Comparison of ENCODE assay signal across 27 mouse cellular contexts in genomic region chr1:178871055-178871454, GRCm38 (mm10).
A peak's percentile ranks its signal among the peaks of the same experiment; 100 is the strongest.
DNase-seq lines count a peak whose midpoint lies in the region; ATAC-seq and TF ChIP-seq lines count a peak whose summit lies in the region.
"Had no signal": no experiment of that assay in that cellular context is flagged by ENCODE, and none has a peak within 500 bp of the region (broad histone marks: within the 10 kb centered on the region; RNA-seq: fewer than 3 reads in every experiment).

No protein-coding gene starts in this region.

- H3K27ac ChIP-seq in intestine, embryonic 14.5 days (ENCODE audit: low read depth): peak overlapping the region; percentile 55; the same call in 1 of the 2 replicates
- no peak overlapping the region for H3K27ac ChIP-seq in intestine, postnatal 0 days (ENCODE audit: low read depth, low read length)
- peak overlapping the region; percentile 74 for H3K27ac ChIP-seq in limb, embryonic 11.5 days (replicated peaks; ENCODE audit: low read depth, low read length)
- H3K27ac ChIP-seq in stomach, embryonic 15.5 days: 0 out of 2 replicates have a peak overlapping the region, but pooled peaks have one; percentile 44
- no peak overlapping the region for H3K27ac ChIP-seq in heart, embryonic 10.5 days
- H3K27ac ChIP-seq: hindbrain, embryonic 15.5 days; liver, embryonic 14.5 days; midbrain, embryonic 12.5 days had no signal

- no peak overlapping the region for H3K9ac ChIP-seq in intestine, embryonic 14.5 days (ENCODE audit: low read length)
- H3K9ac ChIP-seq in intestine, postnatal 0 days (ENCODE audit: low read depth, low read length): no peak overlapping the region
- no peak overlapping the region for H3K9ac ChIP-seq in limb, embryonic 11.5 days (ENCODE audit: low read length)
- no peak overlapping the region for H3K9ac ChIP-seq in stomach, embryonic 15.5 days
- H3K9ac ChIP-seq: hindbrain, embryonic 15.5 days; liver, embryonic 14.5 days; lung, embryonic 14.5 days; midbrain, embryonic 12.5 days had no signal

- 27% methylated on average over 3 of the region's 3 CpGs for WGBS in intestine, embryonic 14.5 days
- WGBS in intestine, postnatal 0 days: 25% methylated on average over 3 of the region's 3 CpGs
- WGBS in limb, embryonic 11.5 days: 14% methylated on average over 3 of the region's 3 CpGs
- 62% methylated on average over 3 of the region's 3 CpGs for WGBS in stomach, embryonic 15.5 days
- WGBS in heart, embryonic 10.5 days: 93% methylated on average over 3 of the region's 3 CpGs

- 0 out of 2 replicates have a peak, but pooled peaks cover 10% of the 10 kb centered on the region for H3K36me3 ChIP-seq in intestine, embryonic 14.5 days (ENCODE audit: control insufficient read depth, insufficient read depth, low read length)
- no peaks in the 10 kb centered on the region for H3K36me3 ChIP-seq in intestine, postnatal 0 days (ENCODE audit: control insufficient read depth, insufficient read depth)
- no peaks in the 10 kb centered on the region; the same call in 1 of the 2 replicates for H3K36me3 ChIP-seq in limb, embryonic 11.5 days (ENCODE audit: control insufficient read depth, insufficient read depth, low read length)
- H3K36me3 ChIP-seq in stomach, embryonic 15.5 days: no peaks in the 10 kb centered on the region
- peaks cover 68% of the 10 kb centered on the region for H3K36me3 ChIP-seq in heart, embryonic 10.5 days
- H3K36me3 ChIP-seq: midbrain, embryonic 12.5 days had no signal

- H3K4me1 ChIP-seq in intestine, embryonic 14.5 days (replicated peaks; ENCODE audit: control insufficient read depth, insufficient read depth, low read length): peaks cover 16% of the 10 kb centered on the region; the same call in 1 of the 2 replicates
- H3K4me1 ChIP-seq in intestine, postnatal 0 days (replicated peaks; ENCODE audit: control insufficient read depth, insufficient read depth, low read length): no peaks in the 10 kb centered on the region
- H3K4me1 ChIP-seq in limb, embryonic 11.5 days (ENCODE audit: control insufficient read depth, insufficient read depth, low read length): peaks cover 41% of the 10 kb centered on the region
- no peaks in the 10 kb centered on the region for H3K4me1 ChIP-seq in stomach, embryonic 15.5 days
- H3K4me1 ChIP-seq in heart, embryonic 10.5 days: no peaks in the 10 kb centered on the region
- H3K4me1 ChIP-seq: hindbrain, embryonic 15.5 days; megakaryocyte, embryonic 14.5 days; midbrain, embryonic 12.5 days had no signal

- TF ChIP-seq CTCF in intestine, postnatal 0 days (IDR thresholded peaks at IDR 0.05; ENCODE audit: low read depth): no peak

- H3K27me3 ChIP-seq in intestine, embryonic 14.5 days (replicated peaks; ENCODE audit: control insufficient read depth, insufficient read depth, low read length): no peaks in the 10 kb centered on the region
- no peaks in the 10 kb centered on the region for H3K27me3 ChIP-seq in intestine, postnatal 0 days (replicated peaks; ENCODE audit: control insufficient read depth, insufficient read depth, low read length)
- H3K27me3 ChIP-seq in limb, embryonic 11.5 days (ENCODE audit: control insufficient read depth, insufficient read depth, low read length): no peaks in the 10 kb centered on the region
- H3K27me3 ChIP-seq in stomach, embryonic 15.5 days (replicated peaks): no peaks in the 10 kb centered on the region
- H3K27me3 ChIP-seq in heart, embryonic 10.5 days (ENCODE audit: insufficient read depth, poor library complexity, severe bottlenecking): no peaks in the 10 kb centered on the region; the same call in 1 of the 2 replicates
- H3K27me3 ChIP-seq: CH12.LX; hindbrain, embryonic 15.5 days; midbrain, embryonic 12.5 days had no signal

- H3K9me3 ChIP-seq in intestine, embryonic 14.5 days (ENCODE audit: control insufficient read depth, low read length): no peaks in the 10 kb centered on the region
- no peaks in the 10 kb centered on the region for H3K9me3 ChIP-seq in intestine, postnatal 0 days (ENCODE audit: control insufficient read depth)
- no peaks in the 10 kb centered on the region for H3K9me3 ChIP-seq in limb, embryonic 11.5 days (ENCODE audit: control insufficient read depth, low read length)
- no peaks in the 10 kb centered on the region for H3K9me3 ChIP-seq in stomach, embryonic 15.5 days
- H3K9me3 ChIP-seq in heart, embryonic 10.5 days: no peaks in the 10 kb centered on the region
- H3K9me3 ChIP-seq: hindbrain, embryonic 15.5 days; megakaryocyte, embryonic 14.5 days; midbrain, embryonic 12.5 days had no signal

- no peak for ATAC-seq in intestine, embryonic 14.5 days (replicated peaks; ENCODE audit: low FRiP score, low TSS enrichment, low read depth)
- no peak for ATAC-seq in intestine, postnatal 0 days
- ATAC-seq in limb, embryonic 11.5 days (ENCODE audit: insufficient number of reproducible peaks, low FRiP score, low TSS enrichment, low read depth): no peak
- no peak for ATAC-seq in stomach, embryonic 15.5 days (ENCODE audit: insufficient read depth, low FRiP score, low read depth)
- no peak for ATAC-seq in activated CD4-positive, CD25-positive, alpha-beta regulatory T cell, adult 4 months
- ATAC-seq: forebrain, embryonic 14.5 days had no signal

- H3K4me3 ChIP-seq in intestine, embryonic 14.5 days (ENCODE audit: low read depth, low read length): no peak overlapping the region
- no peak overlapping the region for H3K4me3 ChIP-seq in intestine, postnatal 0 days (ENCODE audit: low read depth, low read length)
- no peak overlapping the region for H3K4me3 ChIP-seq in limb, embryonic 11.5 days (ENCODE audit: low read depth, low read length)
- H3K4me3 ChIP-seq in stomach, embryonic 15.5 days (replicated peaks): no peak overlapping the region
- H3K4me3 ChIP-seq in heart, embryonic 10.5 days: no peak overlapping the region
- H3K4me3 ChIP-seq: hindbrain, embryonic 15.5 days; megakaryocyte, embryonic 14.5 days; midbrain, embryonic 12.5 days had no signal

- H3K4me2 ChIP-seq in intestine, embryonic 14.5 days (ENCODE audit: low read length): no peak overlapping the region
- no peak overlapping the region for H3K4me2 ChIP-seq in intestine, postnatal 0 days (replicated peaks; ENCODE audit: low read depth)
- no peak overlapping the region for H3K4me2 ChIP-seq in limb, embryonic 11.5 days (ENCODE audit: low read depth, severe bottlenecking)
- H3K4me2 ChIP-seq in stomach, embryonic 15.5 days: no peak overlapping the region
- H3K4me2 ChIP-seq: heart, embryonic 11.5 days; hindbrain, embryonic 15.5 days; lung, embryonic 14.5 days; midbrain, embryonic 12.5 days had no signal

- no peak for DNase-seq in intestine, embryonic 14.5 days (ENCODE audit: low spot score)
- peak; percentile 69 for DNase-seq in forelimb bud, embryonic 11.5 days (ENCODE audit: low read depth, low spot score)
- DNase-seq in limb, embryonic 11.5 days (ENCODE audit: low spot score): peak; percentile 47
- no peak for DNase-seq in heart, embryonic 10.5 days (ENCODE audit: low spot score)
- DNase-seq: adrenal gland, adult 8-10 months; cerebellum, adult 8-10 months; cerebellum, postnatal 36 days; gastrocnemius, postnatal 25 days; heart, adult 11 months; heart, postnatal 4 days; kidney, adult 11 months; kidney, postnatal 14 days; layer of hippocampus, adult 9-11 months; liver; lung, embryonic 14.5 days; lung, postnatal 4 days; spleen, adult 18-20 months had no signal

Comparison
In these comparisons a context has a peak if more than half of its experiments do, and no peak if none do; other contexts are left out.
1. H3K27ac ChIP-seq: peak in intestine, embryonic 14.5 days (single experiment), limb, embryonic 11.5 days (single experiment) and stomach, embryonic 15.5 days (single experiment); none in intestine, postnatal 0 days (single experiment) and heart, embryonic 10.5 days (single experiment).
2. DNase-seq: peak in forelimb bud, embryonic 11.5 days (single experiment) and limb, embryonic 11.5 days (single experiment); none in intestine, embryonic 14.5 days (single experiment) and heart, embryonic 10.5 days (single experiment).